Mouse (Mus musculus) natural killer cell, adult 2 months (primary cell): ENCODE results near the gene Stat2.

Experiments used
- DNase-seq, 2 experiments: peaks; one replicate each; pipeline ENCODE4 v3.0.0; 2022; ENCODE audit warnings: low spot score in 2 of 2

Stat2 gene

DNA sequence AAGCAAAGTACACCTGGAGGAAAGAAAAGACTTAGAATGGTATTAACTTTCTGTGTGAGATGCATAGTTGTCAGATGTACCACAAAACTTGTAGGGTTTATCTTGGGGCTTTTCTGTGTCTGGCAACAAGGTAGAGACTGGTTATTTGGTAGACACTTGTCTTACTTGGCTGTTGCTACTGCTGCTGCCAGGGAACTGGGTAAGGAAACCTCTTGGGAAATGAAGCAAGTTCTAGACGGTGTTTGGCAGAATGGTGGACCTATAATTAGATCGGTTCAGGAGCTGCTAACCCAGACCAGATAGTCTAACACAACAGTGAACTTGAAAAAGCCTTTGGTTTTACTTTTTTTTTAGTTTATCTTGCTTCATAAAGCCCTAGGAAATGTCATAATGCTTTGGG lies 68.6 kb downstream of the Stat2 start:
- DNase-seq, result no peak

GRCm38 (mm10) chr10:128340257-128340656 lies 69.9 kb downstream of the Stat2 start:
- DNase-seq, result peak in 1 of 2 experiments; percentile 11
